Mouse (Mus musculus) ES-CJ7 (cell line): ENCODE data around the gene Rft1.

Experiments
- DNase-seq: peaks from one replicate; pipeline ENCODE4 v3.0.0; 2011; ENCODE audit warnings: low read depth, low spot score

Gene Rft1

DNA sequence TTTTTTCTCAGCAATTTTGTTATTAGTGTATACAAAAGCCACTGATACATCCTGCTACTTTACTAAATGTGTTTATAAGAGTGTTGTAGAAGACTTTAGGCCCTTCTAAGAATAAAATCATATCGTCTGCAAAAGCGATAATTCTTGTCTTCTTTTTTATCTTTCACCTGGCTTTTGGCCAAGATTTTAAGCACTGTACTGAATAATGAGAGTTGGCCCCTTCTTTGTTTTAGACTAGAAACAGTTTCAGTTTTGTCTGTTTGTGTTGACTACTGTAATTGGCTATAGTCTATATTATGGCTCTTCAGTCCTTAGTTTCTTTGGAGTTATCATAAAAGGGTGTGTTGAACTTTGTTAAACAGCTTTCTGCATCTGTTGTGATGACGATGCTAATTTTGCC is 77.7 kb downstream of the Rft1 start:
- DNase-seq, result no peak

DNA sequence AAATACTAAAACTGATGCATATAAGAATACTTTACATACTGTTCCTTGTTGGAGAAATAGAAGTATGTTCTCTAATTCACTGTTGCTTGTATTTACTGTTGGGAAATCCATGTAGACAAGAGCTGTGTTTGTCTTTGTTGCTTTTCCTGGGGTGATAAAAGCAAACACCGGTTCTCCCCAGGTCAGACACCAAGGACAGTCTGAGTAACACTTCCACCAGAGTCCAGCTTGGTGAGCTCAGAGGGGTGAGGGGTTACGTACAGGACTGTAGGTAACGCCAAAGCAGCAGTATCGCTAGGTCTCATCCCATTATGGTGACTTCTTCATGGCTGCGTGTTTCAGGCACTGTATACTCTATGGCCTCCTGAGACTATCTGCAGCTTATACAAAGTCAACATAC is 80.5 kb downstream of the Rft1 start:
- DNase-seq, result no peak

DNA sequence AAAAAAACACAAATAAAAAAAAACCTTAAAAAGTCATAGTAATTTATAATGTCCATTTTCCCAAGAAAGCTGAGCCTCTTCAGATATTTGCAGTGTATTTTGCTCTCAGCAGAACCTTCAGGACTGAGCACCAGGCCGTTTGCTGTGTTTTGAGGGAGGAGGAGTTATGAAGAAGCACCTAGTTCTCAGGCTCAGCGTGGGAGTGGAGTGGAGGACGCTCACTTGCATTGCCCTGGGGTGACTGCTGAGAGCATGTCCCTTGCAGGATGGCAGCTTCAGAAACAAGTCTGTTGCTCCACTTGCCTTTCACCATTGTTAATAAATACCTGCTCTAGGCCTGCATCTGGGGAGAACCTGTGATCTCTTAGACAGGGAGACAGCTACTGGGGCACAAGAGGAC is 81.7 kb downstream of the Rft1 start:
- no peak for DNase-seq

DNA sequence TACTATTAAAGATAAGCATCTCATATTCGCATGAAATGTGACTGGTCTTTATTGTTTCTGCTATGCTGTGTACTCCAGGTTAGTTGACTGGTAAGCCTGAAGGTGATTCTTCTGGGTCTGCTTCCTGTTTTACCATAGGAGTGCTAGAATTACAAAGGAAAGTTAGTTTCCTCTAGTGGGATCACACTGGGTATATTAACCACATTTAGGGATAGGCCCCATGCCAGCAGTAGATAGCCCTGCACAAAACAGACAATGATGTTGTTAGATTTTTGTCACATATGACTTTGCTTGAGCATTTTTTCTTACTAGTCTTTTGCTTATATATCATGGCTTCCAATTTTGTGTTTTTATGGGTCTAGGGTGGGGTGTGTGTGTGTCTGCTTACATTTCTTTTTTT is 82.3 kb downstream of the Rft1 start:
- DNase-seq, result no peak
